Mouse (Mus musculus): ENCODE data around the gene Chn2. TPM values are rescaled to one million over a fixed set of nuclear protein-coding genes. Genes with fewer than 3 reads are reported as not detected.

Chn2 gene
- polyA plus RNA-seq, 1 experiment from 2014 or later, result 17.1 TPM

- ATAC-seq (ENCODE audit: low FRiP score, low TSS enrichment), result no peak
- peaks cover 20% of the 10 kb centered on the region for H3K4me1 ChIP-seq (ENCODE audit: insufficient read depth, low read length)
- no peaks in the 10 kb centered on the region for H3K27me3 ChIP-seq (ENCODE audit: insufficient read depth, low read length)
- no peak overlapping the region for H3K9ac ChIP-seq (replicated peaks; ENCODE audit: low read length)
- H3K9me3 ChIP-seq (ENCODE audit: low read length), result no peaks in the 10 kb centered on the region
- H3K4me3 ChIP-seq (ENCODE audit: low read length), result no peak overlapping the region
- H3K36me3 ChIP-seq (ENCODE audit: insufficient read depth, low read length), result no peaks in the 10 kb centered on the region
- H3K27ac ChIP-seq (ENCODE audit: low read length), result no peak overlapping the region
- 63% methylated on average over 5 of the region's 5 CpGs for WGBS
- no peak overlapping the region for H3K4me2 ChIP-seq (replicated peaks; ENCODE audit: low read depth, low read length)
Observed at GRCm38 (mm10) chr6:54068882-54069281, 29.5 kb downstream of the Chn2 start.

- ATAC-seq (ENCODE audit: low FRiP score, low TSS enrichment), result no peak
- Histone ChIP-seq H3K4me1 (ENCODE audit: insufficient read depth, low read length) (peaks cover 20% of the 10 kb centered on the region), H3K27ac (ENCODE audit: low read length) (no peak overlapping the region), H3K9ac (replicated peaks; ENCODE audit: low read length) (no peak overlapping the region), H3K4me3 (ENCODE audit: low read length) (no peak overlapping the region), H3K27me3 (ENCODE audit: insufficient read depth, low read length) (no peaks in the 10 kb centered on the region), H3K4me2 (replicated peaks; ENCODE audit: low read depth, low read length) (no peak overlapping the region), H3K36me3 (ENCODE audit: insufficient read depth, low read length) (no peaks in the 10 kb centered on the region), H3K9me3 (ENCODE audit: low read length) (no peaks in the 10 kb centered on the region)
- 40% methylated on average over 6 of the region's 6 CpGs for WGBS
Observed at GRCm38 (mm10) chr6:54070736-54071135, 31.4 kb downstream of the Chn2 start.

GRCm38 (mm10) chr6:54071478-54071877 lies 32.1 kb downstream of the Chn2 start:
- 81% methylated on average over 4 of the region's 4 CpGs for WGBS
- H3K9ac ChIP-seq (replicated peaks; ENCODE audit: low read length), result no peak overlapping the region
- H3K4me3 ChIP-seq (ENCODE audit: low read length), result no peak overlapping the region
- H3K9me3 ChIP-seq (ENCODE audit: low read length), result no peaks in the 10 kb centered on the region
- no peak for ATAC-seq (ENCODE audit: low FRiP score, low TSS enrichment)
- no peak overlapping the region for H3K27ac ChIP-seq (ENCODE audit: low read length)
- no peaks in the 10 kb centered on the region for H3K27me3 ChIP-seq (ENCODE audit: insufficient read depth, low read length)
- H3K4me1 ChIP-seq (ENCODE audit: insufficient read depth, low read length), result peaks cover 20% of the 10 kb centered on the region
- no peak overlapping the region for H3K4me2 ChIP-seq (replicated peaks; ENCODE audit: low read depth, low read length)
- H3K36me3 ChIP-seq (ENCODE audit: insufficient read depth, low read length), result no peaks in the 10 kb centered on the region

GRCm38 (mm10) chr6:54074454-54074853 lies 35.1 kb downstream of the Chn2 start:
- Histone ChIP-seq H3K36me3 (ENCODE audit: insufficient read depth, low read length) (no peaks in the 10 kb centered on the region), H3K4me3 (ENCODE audit: low read length) (no peak overlapping the region), H3K4me1 (ENCODE audit: insufficient read depth, low read length) (peaks cover 16% of the 10 kb centered on the region), H3K9me3 (ENCODE audit: low read length) (no peaks in the 10 kb centered on the region), H3K27me3 (ENCODE audit: insufficient read depth, low read length) (no peaks in the 10 kb centered on the region), H3K4me2 (replicated peaks; ENCODE audit: low read depth, low read length) (no peak overlapping the region), H3K9ac (replicated peaks; ENCODE audit: low read length) (no peak overlapping the region), H3K27ac (ENCODE audit: low read length) (no peak overlapping the region)
- ATAC-seq (ENCODE audit: low FRiP score, low TSS enrichment), result no peak
- whole genome bisulfite sequencing, result 49% methylated on average over 4 of the region's 4 CpGs

GRCm38 (mm10) chr6:54075419-54075818 lies 36.1 kb downstream of the Chn2 start:
- no peaks in the 10 kb centered on the region for H3K36me3 ChIP-seq (ENCODE audit: insufficient read depth, low read length)
- 87% methylated on average over 6 of the region's 6 CpGs for WGBS
- no peak overlapping the region for H3K9ac ChIP-seq (replicated peaks; ENCODE audit: low read length)
- H3K9me3 ChIP-seq (ENCODE audit: low read length), result no peaks in the 10 kb centered on the region
- no peak overlapping the region for H3K27ac ChIP-seq (ENCODE audit: low read length)
- H3K4me1 ChIP-seq (ENCODE audit: insufficient read depth, low read length), result peaks cover 16% of the 10 kb centered on the region
- no peaks in the 10 kb centered on the region for H3K27me3 ChIP-seq (ENCODE audit: insufficient read depth, low read length)
- ATAC-seq (ENCODE audit: low FRiP score, low TSS enrichment), result no peak
- H3K4me2 ChIP-seq (replicated peaks; ENCODE audit: low read depth, low read length), result no peak overlapping the region
- no peak overlapping the region for H3K4me3 ChIP-seq (ENCODE audit: low read length)

GRCm38 (mm10) chr6:54076625-54077024 lies 37.3 kb downstream of the Chn2 start:
- Histone ChIP-seq H3K27ac (ENCODE audit: low read length) (no peak overlapping the region), H3K27me3 (ENCODE audit: insufficient read depth, low read length) (no peaks in the 10 kb centered on the region), H3K4me2 (replicated peaks; ENCODE audit: low read depth, low read length) (no peak overlapping the region), H3K9me3 (ENCODE audit: low read length) (no peaks in the 10 kb centered on the region), H3K4me1 (ENCODE audit: insufficient read depth, low read length) (0 out of 2 replicates have a peak, but pooled peaks cover 10% of the 10 kb centered on the region), H3K36me3 (ENCODE audit: insufficient read depth, low read length) (no peaks in the 10 kb centered on the region), H3K9ac (replicated peaks; ENCODE audit: low read length) (no peak overlapping the region), H3K4me3 (ENCODE audit: low read length) (no peak overlapping the region)
- ATAC-seq (ENCODE audit: low FRiP score, low TSS enrichment), result no peak
- 86% methylated on average over 5 of the region's 5 CpGs for WGBS

GRCm38 (mm10) chr6:54078269-54078668 lies 38.9 kb downstream of the Chn2 start:
- no peak for ATAC-seq (ENCODE audit: low FRiP score, low TSS enrichment)
- no peak overlapping the region for H3K4me2 ChIP-seq (replicated peaks; ENCODE audit: low read depth, low read length)
- H3K9me3 ChIP-seq (ENCODE audit: low read length), result no peaks in the 10 kb centered on the region
- H3K27me3 ChIP-seq (ENCODE audit: insufficient read depth, low read length), result no peaks in the 10 kb centered on the region
- 26% methylated on average over 2 of the region's 2 CpGs for WGBS
- no peak overlapping the region for H3K4me3 ChIP-seq (ENCODE audit: low read length)
- H3K36me3 ChIP-seq (ENCODE audit: insufficient read depth, low read length), result no peaks in the 10 kb centered on the region
- no peak overlapping the region for H3K9ac ChIP-seq (replicated peaks; ENCODE audit: low read length)
- peaks cover 17% of the 10 kb centered on the region for H3K4me1 ChIP-seq (ENCODE audit: insufficient read depth, low read length)
- no peak overlapping the region for H3K27ac ChIP-seq (ENCODE audit: low read length)

- ATAC-seq (ENCODE audit: low FRiP score, low TSS enrichment), result no peak
- Histone ChIP-seq H3K9ac (replicated peaks; ENCODE audit: low read length) (no peak overlapping the region), H3K9me3 (ENCODE audit: low read length) (no peaks in the 10 kb centered on the region), H3K36me3 (ENCODE audit: insufficient read depth, low read length) (no peaks in the 10 kb centered on the region), H3K27me3 (ENCODE audit: insufficient read depth, low read length) (no peaks in the 10 kb centered on the region), H3K4me2 (replicated peaks; ENCODE audit: low read depth, low read length) (no peak overlapping the region), H3K4me3 (ENCODE audit: low read length) (no peak overlapping the region), H3K27ac (ENCODE audit: low read length) (no peak overlapping the region), H3K4me1 (ENCODE audit: insufficient read depth, low read length) (peaks cover 27% of the 10 kb centered on the region)
- WGBS, result 91% methylated on average over 2 of the region's 2 CpGs
Observed at GRCm38 (mm10) chr6:54079881-54080280, 40.5 kb downstream of the Chn2 start.

- H3K4me3 ChIP-seq (ENCODE audit: low read length), result no peak overlapping the region
- no peak overlapping the region for H3K27ac ChIP-seq (ENCODE audit: low read length)
- 94% methylated on average over 15 of the region's 15 CpGs for WGBS
- H3K9me3 ChIP-seq (ENCODE audit: low read length), result no peaks in the 10 kb centered on the region
- no peaks in the 10 kb centered on the region for H3K27me3 ChIP-seq (ENCODE audit: insufficient read depth, low read length)
- no peak overlapping the region for H3K4me2 ChIP-seq (replicated peaks; ENCODE audit: low read depth, low read length)
- no peak for ATAC-seq (ENCODE audit: low FRiP score, low TSS enrichment)
- no peaks in the 10 kb centered on the region for H3K36me3 ChIP-seq (ENCODE audit: insufficient read depth, low read length)
- peaks cover 32% of the 10 kb centered on the region for H3K4me1 ChIP-seq (ENCODE audit: insufficient read depth, low read length)
- no peak overlapping the region for H3K9ac ChIP-seq (replicated peaks; ENCODE audit: low read length)
Observed at GRCm38 (mm10) chr6:54080518-54081285, 41.3 kb downstream of the Chn2 start.

GRCm38 (mm10) chr6:54082576-54082975 lies 43.2 kb downstream of the Chn2 start:
- ATAC-seq (ENCODE audit: low FRiP score, low TSS enrichment), result no peak
- no peaks in the 10 kb centered on the region for H3K36me3 ChIP-seq (ENCODE audit: insufficient read depth, low read length)
- H3K27ac ChIP-seq (ENCODE audit: low read length), result peak overlapping the region; percentile 46; the same call in 1 of the 2 replicates
- H3K27me3 ChIP-seq (ENCODE audit: insufficient read depth, low read length), result no peaks in the 10 kb centered on the region
- no peak overlapping the region for H3K4me3 ChIP-seq (ENCODE audit: low read length)
- WGBS, result 8% methylated on average over 2 of the region's 2 CpGs
- H3K9ac ChIP-seq (replicated peaks; ENCODE audit: low read length), result no peak overlapping the region
- H3K9me3 ChIP-seq (ENCODE audit: low read length), result no peaks in the 10 kb centered on the region
- peaks cover 34% of the 10 kb centered on the region for H3K4me1 ChIP-seq (ENCODE audit: insufficient read depth, low read length)
- H3K4me2 ChIP-seq (replicated peaks; ENCODE audit: low read depth, low read length), result no peak overlapping the region

Data from kidney, embryonic 16.5 days (tissue).